Mouse (Mus musculus): ENCODE measurements at regions not wholly inside any gene's neighbourhood (a gene's known extent, or its start where the extent isn't known, plus 50 kb on each side); places are given as distances from the start of the nearest gene placed in this dataset.

DNA sequence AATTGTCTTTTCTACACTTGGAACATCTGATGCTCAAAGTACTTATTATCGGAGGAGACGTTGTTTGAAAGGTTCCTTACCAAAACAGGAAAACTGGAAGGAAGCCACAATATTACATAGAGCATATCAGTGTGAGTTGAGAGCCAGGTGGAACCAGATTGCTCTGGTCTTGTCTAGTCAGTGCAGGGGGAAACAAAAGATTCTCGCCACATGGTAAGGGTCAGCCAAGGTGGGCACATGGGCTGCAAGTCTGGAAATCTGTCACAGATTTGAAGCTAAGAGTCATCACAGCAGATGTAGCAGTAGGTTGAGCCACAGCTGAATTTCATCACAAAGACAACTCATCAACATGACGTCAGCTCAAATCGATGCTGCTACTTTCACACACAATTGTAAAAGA lies 681.8 kb downstream of the Stpg2 start:
- DNase-seq (ENCODE audit: low spot score in 2 of 2) = no peak

GRCm38 (mm10) chr3:139888537-139888936 lies 683.0 kb downstream of the Stpg2 start:
- DNase-seq (ENCODE audit: low spot score in 2 of 2) = no peak

GRCm38 (mm10) chr3:139890186-139890585 lies 684.7 kb downstream of the Stpg2 start:
- no peak for DNase-seq (ENCODE audit: low spot score in 2 of 2)

GRCm38 (mm10) chr3:139897894-139898293 lies 692.4 kb downstream of the Stpg2 start:
- no peak for DNase-seq (ENCODE audit: low spot score in 2 of 2)

DNA sequence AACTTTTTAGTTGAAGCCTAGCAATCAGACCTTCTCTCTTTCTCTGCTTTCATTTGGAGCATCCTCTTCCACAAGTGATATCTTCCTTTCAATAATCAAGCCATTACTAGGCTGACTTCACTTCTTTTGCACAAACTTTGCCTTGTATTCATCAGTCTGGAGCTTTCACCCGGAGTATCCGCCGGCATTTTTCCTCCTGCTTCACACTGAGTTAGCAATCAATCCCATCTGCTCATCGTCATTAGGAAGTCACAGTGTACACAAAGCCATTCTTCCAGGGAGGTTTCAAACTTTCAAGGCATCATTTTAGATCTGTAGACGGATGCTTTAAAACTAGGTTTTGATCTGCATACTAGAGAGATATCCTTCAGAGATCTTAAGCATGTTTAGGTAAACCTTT lies 693.7 kb downstream of the Stpg2 start:
- DNase-seq (ENCODE audit: low spot score in 2 of 2) = no peak

DNA sequence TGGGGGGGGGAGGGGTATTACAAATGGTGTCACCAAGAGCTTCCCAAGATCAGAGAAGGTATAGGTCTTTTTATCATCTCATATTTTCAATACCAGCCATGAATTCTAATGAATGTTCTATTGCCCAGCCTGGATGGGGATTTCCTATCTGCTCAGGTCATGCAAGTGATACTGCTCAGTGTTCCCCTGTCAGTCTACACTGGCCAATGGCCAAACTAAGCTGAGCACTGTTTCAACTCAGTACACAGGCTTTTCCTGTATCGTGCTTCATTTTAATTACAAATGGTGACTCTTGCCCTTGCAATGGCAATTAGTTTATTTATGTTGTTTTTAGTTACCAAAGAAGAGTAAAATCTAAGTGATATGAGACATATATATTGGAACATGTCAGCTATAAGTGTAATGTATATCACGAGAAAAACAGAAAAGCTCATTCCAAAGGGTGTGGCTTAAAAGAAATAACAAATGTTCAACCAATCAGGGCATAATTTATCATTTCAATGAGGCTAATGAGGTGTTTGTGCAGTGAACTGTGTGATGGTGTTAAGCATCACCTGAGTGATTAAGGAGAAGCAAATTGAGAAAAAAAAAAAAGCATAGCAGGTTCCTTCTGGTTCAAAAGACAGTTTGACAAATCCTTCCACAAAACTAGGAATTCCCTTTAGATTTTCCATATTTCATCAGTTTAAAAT lies 708.3 kb downstream of the Stpg2 start:
- no peak for DNase-seq (ENCODE audit: low spot score in 2 of 2)

- no peak for DNase-seq (ENCODE audit: low spot score in 2 of 2)
Observed at GRCm38 (mm10) chr3:139922267-139922666, 716.8 kb downstream of the Stpg2 start.

DNA sequence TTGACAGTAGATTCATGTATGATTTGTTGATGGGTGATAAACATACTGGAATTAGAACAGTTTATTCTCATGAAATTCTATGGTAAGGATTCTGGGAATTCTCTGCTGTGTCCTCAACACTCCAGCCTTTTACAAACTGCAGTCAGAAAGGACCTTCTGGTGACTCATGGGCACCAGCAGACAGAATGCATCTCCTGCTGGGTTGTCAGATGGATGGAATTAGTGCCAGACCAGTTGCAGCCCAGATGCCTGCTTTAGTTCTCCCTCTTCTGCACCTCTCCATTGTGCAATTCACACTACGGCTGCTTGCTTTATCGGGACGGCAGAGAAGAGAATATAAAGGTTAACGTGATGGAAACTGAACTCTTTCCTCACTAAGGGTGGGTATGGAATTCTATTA lies 727.5 kb downstream of the Stpg2 start:
- no peak for DNase-seq (ENCODE audit: low spot score in 2 of 2)

GRCm38 (mm10) chr3:139946209-139946608 lies 740.7 kb downstream of the Stpg2 start:
- no peak for DNase-seq (ENCODE audit: low spot score in 2 of 2)

DNA sequence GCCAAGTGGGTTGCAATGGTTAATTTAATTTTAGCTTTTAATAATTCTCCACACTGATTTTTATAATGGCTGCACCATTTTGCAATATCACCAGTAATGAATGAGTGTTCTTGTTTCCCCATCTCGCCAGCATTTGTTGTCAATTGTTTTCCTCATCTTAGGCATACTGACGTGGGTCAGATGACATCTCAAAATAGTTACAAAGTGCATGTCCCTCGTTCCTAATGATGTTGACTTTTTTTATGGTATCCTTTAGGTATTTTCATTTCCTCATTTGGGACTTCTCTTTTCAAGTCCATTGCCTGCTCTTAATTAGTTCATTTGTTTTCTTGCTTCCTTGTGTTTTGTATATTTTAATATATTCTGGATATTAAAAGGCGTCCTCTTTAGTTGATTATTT lies 741.8 kb downstream of the Stpg2 start:
- DNase-seq (ENCODE audit: low spot score in 2 of 2) = no peak

GRCm38 (mm10) chr3:139949096-139949495 lies 743.6 kb downstream of the Stpg2 start:
- DNase-seq (ENCODE audit: low spot score in 2 of 2) = no peak

GRCm38 (mm10) chr3:139950016-139950705 lies 744.7 kb downstream of the Stpg2 start:
- no peak for DNase-seq (ENCODE audit: low spot score in 2 of 2)

DNA sequence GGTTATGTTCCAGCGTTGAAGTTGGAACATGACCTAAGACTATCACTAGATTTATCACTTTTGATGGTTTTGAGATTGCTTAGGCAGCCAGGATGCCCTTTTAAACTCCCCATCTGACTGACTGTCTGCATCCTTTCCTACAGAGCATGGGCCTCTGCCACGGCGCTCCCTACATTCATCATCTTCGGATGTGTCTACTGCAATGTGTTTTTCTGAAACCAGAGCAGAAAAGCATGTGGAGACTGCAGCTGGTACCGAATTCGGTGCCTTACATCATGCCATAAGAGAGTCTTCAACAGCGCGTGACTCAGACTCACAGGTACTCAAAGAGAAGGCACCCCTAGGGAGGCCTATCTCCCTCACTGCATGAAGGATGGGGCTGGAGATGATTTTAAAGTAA lies 746.0 kb downstream of the Stpg2 start:
- no peak for DNase-seq (ENCODE audit: low spot score in 2 of 2)

DNA sequence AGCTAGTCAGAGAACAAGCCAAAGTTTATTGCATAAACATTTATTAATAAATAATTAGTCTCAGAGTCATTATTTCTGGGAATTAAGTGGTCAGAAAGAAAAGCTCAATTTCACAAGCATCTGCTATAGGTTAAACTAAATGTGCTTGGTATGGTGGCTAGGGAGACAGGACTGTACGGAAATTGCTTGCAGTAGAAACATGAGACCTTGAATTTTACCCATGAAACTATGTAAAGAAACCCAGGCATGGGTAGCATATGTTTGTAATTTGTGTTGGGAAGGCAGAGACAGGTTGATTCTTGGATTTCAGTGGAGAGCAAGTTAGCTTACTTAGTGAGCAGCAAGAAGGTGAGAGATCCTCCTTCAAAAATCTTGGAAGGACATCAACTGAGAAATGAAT lies 772.7 kb downstream of the Stpg2 start:
- no peak for DNase-seq (ENCODE audit: low spot score in 2 of 2)

DNA sequence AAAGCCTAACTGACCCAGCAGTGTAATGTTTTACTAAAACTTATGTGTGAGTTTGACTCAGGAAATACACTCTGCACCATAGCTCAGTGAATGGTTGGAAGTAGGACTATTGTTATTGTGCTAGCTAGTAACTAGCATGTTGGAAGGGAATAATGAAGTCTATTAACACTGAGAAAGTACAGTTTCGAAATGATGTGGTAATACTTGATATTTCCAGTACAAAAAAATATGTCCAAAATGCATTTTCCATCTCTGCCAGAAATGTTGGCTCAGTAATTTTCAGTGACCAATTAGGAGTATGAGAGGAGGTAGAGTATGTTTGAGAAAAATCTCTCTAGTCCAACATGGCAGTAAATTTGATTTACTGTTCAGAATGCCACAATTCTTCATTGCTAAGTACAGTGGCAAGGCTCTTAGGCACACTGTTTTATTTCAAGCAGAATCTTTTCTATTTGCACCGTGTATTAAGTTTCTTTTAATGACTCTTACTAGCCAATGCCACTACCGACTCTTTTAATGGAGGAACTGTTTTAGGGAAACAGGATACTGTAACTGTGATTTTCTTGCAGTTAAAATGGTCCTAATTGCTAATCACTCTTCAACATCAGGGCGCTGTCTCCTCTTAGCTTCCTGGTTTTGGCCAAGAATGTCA lies 780.5 kb downstream of the Stpg2 start:
- no peak for DNase-seq (ENCODE audit: low spot score in 2 of 2)

GRCm38 (mm10) chr3:139988938-139989337 lies 783.4 kb downstream of the Stpg2 start:
- DNase-seq (ENCODE audit: low spot score in 2 of 2) = no peak

GRCm38 (mm10) chr3:139989380-139989779 lies 783.9 kb downstream of the Stpg2 start:
- DNase-seq (ENCODE audit: low spot score in 2 of 2) = no peak

- no peak for DNase-seq (ENCODE audit: low spot score in 2 of 2)
Observed at GRCm38 (mm10) chr3:140012522-140012921, 807.0 kb downstream of the Stpg2 start.

- no peak for DNase-seq (ENCODE audit: low spot score in 2 of 2)
Observed at GRCm38 (mm10) chr3:140034101-140034500, 828.6 kb downstream of the Stpg2 start.

GRCm38 (mm10) chr3:140035142-140035541 lies 829.6 kb downstream of the Stpg2 start:
- DNase-seq (ENCODE audit: low spot score in 2 of 2) = no peak

DNA sequence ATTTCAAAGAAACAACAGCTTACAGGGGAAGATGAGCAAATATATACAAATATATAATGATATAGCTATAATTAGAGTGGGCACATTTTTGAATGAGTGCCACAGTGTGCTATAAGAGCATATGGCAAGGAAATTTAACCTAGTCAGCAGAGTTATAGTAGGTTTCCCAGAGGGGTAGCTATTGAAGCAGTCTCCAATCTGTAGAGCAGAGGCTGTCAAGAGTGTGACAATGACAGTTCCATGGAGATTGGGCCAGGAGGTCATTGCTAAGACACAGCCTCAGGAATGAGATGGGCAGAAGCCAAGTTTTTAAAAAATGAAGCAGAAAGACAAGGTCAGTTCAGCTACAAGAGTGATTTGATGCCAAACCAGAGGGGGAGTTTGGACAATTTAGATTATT lies 839.4 kb downstream of the Stpg2 start:
- DNase-seq (ENCODE audit: low spot score in 2 of 2) = no peak

GRCm38 (mm10) chr3:140054634-140055033 lies 849.1 kb downstream of the Stpg2 start:
- DNase-seq (ENCODE audit: low spot score in 2 of 2) = no peak

Measured in right cerebral cortex, postnatal 10 days (tissue).